Mouse (Mus musculus): Measurements from ENCODE around the gene Vmp1. TPM values are rescaled to one million over a fixed set of nuclear protein-coding genes. Genes with fewer than 3 reads are reported as not detected.
A peak's percentile ranks its signal among the peaks of the same experiment; 100 is the strongest.

The Vmp1 gene
- polyA plus RNA-seq, 2 experiments: 49.5 to 98.3 TPM

DNA sequence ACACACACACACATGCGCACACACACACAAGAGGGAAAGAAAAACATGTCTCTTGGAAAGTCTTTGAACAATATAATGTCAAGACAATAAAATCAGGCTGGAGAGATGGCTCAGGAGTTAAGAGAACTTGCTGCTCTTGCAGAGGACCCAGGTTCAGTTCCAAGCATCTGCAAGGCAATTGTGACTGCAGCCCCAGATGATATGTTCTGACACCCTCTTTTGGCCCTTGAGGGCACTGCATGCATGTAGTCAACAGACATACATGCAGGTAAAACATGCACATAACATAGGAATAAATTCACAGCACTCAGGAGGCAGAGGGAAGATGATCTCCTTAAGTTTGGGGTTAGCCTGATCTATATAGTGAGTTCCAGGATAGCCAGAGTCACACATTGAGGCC, 136.2 kb downstream of the Vmp1 start:
- Histone ChIP-seq H3K4me3 (replicated peaks; ENCODE audit: low read length) (no peak overlapping the region), H3K9me3 (ENCODE audit: control insufficient read depth, low read length) (no peaks in the 10 kb centered on the region), H3K9ac (ENCODE audit: low read depth, low read length, severe bottlenecking) (no peak overlapping the region), H3K27ac (replicated peaks; ENCODE audit: low read depth, low read length) (no peak overlapping the region), H3K27me3 (ENCODE audit: control insufficient read depth, insufficient read depth, low read length) (no peaks in the 10 kb centered on the region), H3K4me1 (ENCODE audit: control insufficient read depth, insufficient read depth, low read length) (peaks cover 6% of the 10 kb centered on the region), H3K36me3 (ENCODE audit: control insufficient read depth, insufficient read depth, low read length) (peaks cover 9% of the 10 kb centered on the region; the same call in 1 of the 2 replicates), H3K4me2 (replicated peaks; ENCODE audit: low read depth, low read length, severe bottlenecking) (no peak overlapping the region)
- ATAC-seq (ENCODE audit: low FRiP score, low read depth) (no peak), DNase-seq (ENCODE audit: low spot score) (no peak)
- no peak for TF ChIP-seq POLR2A (IDR thresholded peaks at IDR 0.05; ENCODE audit: borderline replicate concordance, extremely low read depth, insufficient read depth, insufficient read length)
- 100% methylated on average over 1 of the region's 1 CpGs for WGBS

DNA sequence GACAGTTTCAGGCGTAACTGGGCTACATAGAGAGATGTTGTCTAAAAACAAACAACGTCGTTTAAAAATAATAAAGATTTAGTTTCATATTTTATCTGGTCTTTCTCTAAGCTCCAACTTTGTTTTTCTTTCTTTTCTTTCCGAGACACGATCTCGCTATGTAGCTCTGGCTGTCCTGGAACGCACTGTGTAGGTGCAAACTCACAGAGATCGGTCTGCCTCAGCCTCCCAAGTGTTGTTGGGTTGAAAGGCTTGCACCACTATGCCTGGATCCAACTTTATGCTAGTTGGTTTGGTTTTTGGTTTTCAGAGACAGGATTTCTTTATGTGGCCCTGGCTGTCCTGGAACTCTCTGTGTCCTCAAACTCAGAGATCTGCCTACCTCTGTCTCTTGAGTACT, 138.1 kb downstream of the Vmp1 start:
- ATAC-seq (ENCODE audit: low FRiP score, low read depth) (no peak), DNase-seq (ENCODE audit: low spot score) (no peak)
- no peaks in the 10 kb centered on the region for H3K9me3 ChIP-seq (ENCODE audit: control insufficient read depth, low read length)
- H3K27ac ChIP-seq (replicated peaks; ENCODE audit: low read depth, low read length): no peak overlapping the region
- peaks cover 6% of the 10 kb centered on the region for H3K4me1 ChIP-seq (ENCODE audit: control insufficient read depth, insufficient read depth, low read length)
- peaks cover 9% of the 10 kb centered on the region; the same call in 1 of the 2 replicates for H3K36me3 ChIP-seq (ENCODE audit: control insufficient read depth, insufficient read depth, low read length)
- H3K4me3 ChIP-seq (replicated peaks; ENCODE audit: low read length): peak overlapping the region; percentile 94
- H3K27me3 ChIP-seq (ENCODE audit: control insufficient read depth, insufficient read depth, low read length): no peaks in the 10 kb centered on the region
- no peak for TF ChIP-seq POLR2A (IDR thresholded peaks at IDR 0.05; ENCODE audit: borderline replicate concordance, extremely low read depth, insufficient read depth, insufficient read length)
- H3K9ac ChIP-seq (ENCODE audit: low read depth, low read length, severe bottlenecking): peak overlapping the region; percentile 52
- 77% methylated on average over 8 of the region's 8 CpGs for WGBS
- peak overlapping the region; percentile 60 for H3K4me2 ChIP-seq (replicated peaks; ENCODE audit: low read depth, low read length, severe bottlenecking)

DNA sequence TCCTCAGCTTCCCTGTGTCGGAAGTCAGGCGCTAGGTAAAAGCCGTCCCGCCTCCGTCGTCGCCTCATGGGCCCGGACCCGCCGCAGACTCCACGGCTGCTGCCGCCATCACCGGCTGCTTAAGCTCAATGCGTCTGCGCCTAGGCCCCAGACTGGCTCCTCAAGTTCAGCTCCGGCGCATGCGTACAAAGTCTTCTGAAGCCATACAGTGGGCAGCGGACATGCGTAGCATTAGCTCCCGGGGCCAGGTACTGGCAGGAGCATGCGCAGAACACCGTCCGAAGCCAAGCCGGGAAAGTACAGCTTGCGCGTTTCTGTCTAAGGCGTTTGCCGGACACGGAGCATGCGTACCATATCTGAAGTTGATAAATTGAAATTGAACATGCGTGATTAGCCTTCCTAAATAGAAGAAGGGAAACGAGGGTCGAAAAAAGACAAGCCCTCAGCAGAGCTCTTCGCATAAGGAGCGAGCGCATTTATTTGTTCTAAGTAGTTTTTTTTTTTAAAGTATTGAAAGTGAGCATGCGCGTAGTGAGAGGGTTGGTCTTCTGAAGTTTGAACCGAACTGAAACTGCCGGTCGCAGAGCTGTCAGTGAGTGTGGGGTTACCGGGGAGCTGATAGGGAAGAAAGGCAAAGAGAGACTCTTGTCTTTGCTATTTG, 138.9 kb downstream of the Vmp1 start, which contains the start of the genes Rps6kb1 and Tubd1:
TSS of gene Rps6kb1 (minus strand) at position 167 of the 661 bp plus-strand sequence.
TSS of gene Tubd1 (plus strand) at position 353 of the 661 bp plus-strand sequence.
- peaks cover 6% of the 10 kb centered on the region for H3K4me1 ChIP-seq (ENCODE audit: control insufficient read depth, insufficient read depth, low read length)
- peak within 1 kb of the TSS; percentile 95 for H3K9ac ChIP-seq (ENCODE audit: low read depth, low read length, severe bottlenecking)
- TF ChIP-seq POLR2A (IDR thresholded peaks at IDR 0.05; ENCODE audit: borderline replicate concordance, extremely low read depth, insufficient read depth, insufficient read length): peak; percentile 98
- H3K9me3 ChIP-seq (ENCODE audit: control insufficient read depth, low read length): no peaks in the 10 kb centered on the region
- peak within 1 kb of the TSS; percentile 94 for H3K4me3 ChIP-seq (replicated peaks; ENCODE audit: low read length)
- H3K36me3 ChIP-seq (ENCODE audit: control insufficient read depth, insufficient read depth, low read length): peaks cover 6% of the 10 kb centered on the region; the same call in 1 of the 2 replicates
- H3K4me2 ChIP-seq (replicated peaks; ENCODE audit: low read depth, low read length, severe bottlenecking): peak within 1 kb of the TSS; percentile 73
- ATAC-seq (ENCODE audit: low FRiP score, low read depth): peak; percentile 97
- H3K27ac ChIP-seq (replicated peaks; ENCODE audit: low read depth, low read length): peak within 1 kb of the TSS; percentile 88
- WGBS: under 1% methylated on average over 43 of the region's 43 CpGs
- DNase-seq (ENCODE audit: low spot score): peak; percentile 99
- no peaks in the 10 kb centered on the region for H3K27me3 ChIP-seq (ENCODE audit: control insufficient read depth, insufficient read depth, low read length)

- Histone ChIP-seq H3K27ac (replicated peaks; ENCODE audit: low read depth, low read length) (peak overlapping the region; percentile 88), H3K9me3 (ENCODE audit: control insufficient read depth, low read length) (no peaks in the 10 kb centered on the region), H3K9ac (ENCODE audit: low read depth, low read length, severe bottlenecking) (peak overlapping the region; percentile 95), H3K4me1 (ENCODE audit: control insufficient read depth, insufficient read depth, low read length) (peaks cover 6% of the 10 kb centered on the region), H3K27me3 (ENCODE audit: control insufficient read depth, insufficient read depth, low read length) (no peaks in the 10 kb centered on the region), H3K4me3 (replicated peaks; ENCODE audit: low read length) (peak overlapping the region; percentile 94), H3K36me3 (ENCODE audit: control insufficient read depth, insufficient read depth, low read length) (peaks cover under 1% of the 10 kb centered on the region; the same call in 1 of the 2 replicates), H3K4me2 (replicated peaks; ENCODE audit: low read depth, low read length, severe bottlenecking) (peak overlapping the region; percentile 73)
- DNase-seq (ENCODE audit: low spot score): peak; percentile 30
- ATAC-seq (ENCODE audit: low FRiP score, low read depth): peak; percentile 39
- WGBS: 4% methylated on average over 44 of the region's 50 CpGs
- TF ChIP-seq POLR2A (IDR thresholded peaks at IDR 0.05; ENCODE audit: borderline replicate concordance, extremely low read depth, insufficient read depth, insufficient read length): no peak
Measured at GRCm38 (mm10) chr11:86543960-86544638, 139.5 kb downstream of the Vmp1 start.

- DNase-seq (ENCODE audit: low spot score) (peak; percentile 27), ATAC-seq (ENCODE audit: low FRiP score, low read depth) (no peak)
- peak overlapping the region; percentile 73; the same call in 1 of the 2 replicates for H3K4me2 ChIP-seq (replicated peaks; ENCODE audit: low read depth, low read length, severe bottlenecking)
- no peaks in the 10 kb centered on the region for H3K9me3 ChIP-seq (ENCODE audit: control insufficient read depth, low read length)
- whole genome bisulfite sequencing: 46% methylated on average over 1 of the region's 1 CpGs
- no peak overlapping the region for H3K27ac ChIP-seq (replicated peaks; ENCODE audit: low read depth, low read length)
- peaks cover 6% of the 10 kb centered on the region for H3K4me1 ChIP-seq (ENCODE audit: control insufficient read depth, insufficient read depth, low read length)
- TF ChIP-seq POLR2A (IDR thresholded peaks at IDR 0.05; ENCODE audit: borderline replicate concordance, extremely low read depth, insufficient read depth, insufficient read length): no peak
- H3K4me3 ChIP-seq (replicated peaks; ENCODE audit: low read length): peak overlapping the region; percentile 94
- no peaks in the 10 kb centered on the region for H3K36me3 ChIP-seq (ENCODE audit: control insufficient read depth, insufficient read depth, low read length)
- H3K9ac ChIP-seq (ENCODE audit: low read depth, low read length, severe bottlenecking): no peak overlapping the region
- H3K27me3 ChIP-seq (ENCODE audit: control insufficient read depth, insufficient read depth, low read length): no peaks in the 10 kb centered on the region
Measured at GRCm38 (mm10) chr11:86542851-86543250, 140.8 kb downstream of the Vmp1 start.
